ENCODE assay signal across 11 mouse cellular contexts in the genomic region with DNA sequence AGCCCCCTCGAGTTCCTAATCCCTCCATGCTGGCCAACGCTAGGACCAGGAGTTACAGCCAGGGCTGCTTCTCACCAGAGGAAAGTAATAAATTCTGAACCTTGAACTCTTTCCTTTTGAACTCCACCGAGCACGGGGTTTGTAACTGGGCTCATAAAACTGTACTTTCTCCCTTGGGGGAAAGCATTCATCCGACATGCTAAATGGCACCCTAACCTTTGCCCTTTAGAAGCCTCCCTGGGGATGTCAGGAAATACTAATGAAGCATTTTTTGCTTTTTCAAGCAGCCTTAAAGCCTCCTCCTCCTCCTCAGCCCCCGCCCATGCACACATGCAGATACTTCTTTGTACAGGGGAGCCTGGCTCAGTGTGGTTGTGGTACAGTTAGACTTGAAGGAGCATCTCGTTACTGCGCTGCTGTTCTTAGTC.
DNase-seq lines count a peak whose midpoint lies in the region; ATAC-seq lines count a peak whose summit lies in the region.
"Had no signal": no experiment of that assay in that cellular context is flagged by ENCODE, and none has a peak within 500 bp of the region (broad histone marks: within the 10 kb centered on the region; RNA-seq: fewer than 3 reads in every experiment).

No protein-coding gene starts in this region.

- H3K27ac ChIP-seq in heart, embryonic 15.5 days, result peak overlapping the region; percentile 84; the same call in 1 of the 2 replicates
- peak overlapping the region; percentile 41; the same call in 1 of the 2 replicates for H3K27ac ChIP-seq in neural tube, embryonic 11.5 days (ENCODE audit: low read depth, low read length)

- H3K36me3 ChIP-seq in heart, embryonic 15.5 days, result no peaks in the 10 kb centered on the region
- no peaks in the 10 kb centered on the region for H3K36me3 ChIP-seq in neural tube, embryonic 11.5 days (ENCODE audit: control insufficient read depth, insufficient read depth, low read length)

- H3K4me1 ChIP-seq in heart, embryonic 15.5 days (replicated peaks), result peaks cover 12% of the 10 kb centered on the region
- peaks cover 31% of the 10 kb centered on the region for H3K4me1 ChIP-seq in neural tube, embryonic 11.5 days (ENCODE audit: control insufficient read depth, insufficient read depth, low read length)

- no peak overlapping the region for H3K4me2 ChIP-seq in heart, embryonic 15.5 days
- H3K4me2 ChIP-seq in neural tube, embryonic 11.5 days (ENCODE audit: low read depth), result no peak overlapping the region

- 71% methylated on average over 8 of the region's 8 CpGs for WGBS in heart, embryonic 15.5 days
- 18% methylated on average over 8 of the region's 8 CpGs for WGBS in neural tube, embryonic 11.5 days

- no peak for DNase-seq in heart, postnatal 36 days
- peak; percentile 69 for DNase-seq in embryo, embryonic 11.5 days (ENCODE audit: low read depth, low spot score)
- peak; percentile 92 for DNase-seq in kidney, adult 9 months
- peak; percentile 27 for DNase-seq in neural tube, embryonic 11.5 days (ENCODE audit: low spot score)
- DNase-seq in layer of hippocampus, postnatal 36 days, result no peak
- no peak for DNase-seq in cerebellum, postnatal 4 days (ENCODE audit: low spot score in 2 of 2)
- no peak for DNase-seq in right cerebral cortex, postnatal 14 days
- DNase-seq: liver; right cerebral cortex, postnatal 25 days had no signal

- H3K27me3 ChIP-seq in heart, embryonic 15.5 days, result no peaks in the 10 kb centered on the region
- no peaks in the 10 kb centered on the region for H3K27me3 ChIP-seq in neural tube, embryonic 11.5 days (ENCODE audit: control insufficient read depth, insufficient read depth, low read length)

- H3K4me3 ChIP-seq in heart, embryonic 15.5 days, result no peak overlapping the region
- no peak overlapping the region for H3K4me3 ChIP-seq in neural tube, embryonic 11.5 days (ENCODE audit: low read depth, low read length)

- H3K9ac ChIP-seq in heart, embryonic 15.5 days, result no peak overlapping the region
- H3K9ac ChIP-seq in neural tube, embryonic 11.5 days (ENCODE audit: low read length), result no peak overlapping the region

- intact Hi-C loops in heart, postnatal 36 days (cut with DNase I), result no loop called here

- no peak for ATAC-seq in heart, embryonic 15.5 days (replicated peaks; ENCODE audit: insufficient number of reproducible peaks, insufficient read depth, low FRiP score, low read depth)
- ATAC-seq in neural tube, embryonic 11.5 days (ENCODE audit: insufficient read depth, low FRiP score, low TSS enrichment), result peak; percentile 53
- ATAC-seq: activated CD4-positive, CD25-positive, alpha-beta regulatory T cell, adult 4 months had no signal

- H3K9me3 ChIP-seq in heart, embryonic 15.5 days (replicated peaks), result no peaks in the 10 kb centered on the region
- H3K9me3 ChIP-seq in neural tube, embryonic 11.5 days (ENCODE audit: control insufficient read depth, low read length), result no peaks in the 10 kb centered on the region

Comparison
In these comparisons a context has a peak if more than half of its experiments do, and no peak if none do; other contexts are left out.
1. DNase-seq: peak in embryo, embryonic 11.5 days (single experiment), kidney, adult 9 months (single experiment) and neural tube, embryonic 11.5 days (single experiment); none in heart, postnatal 36 days (0 of 2), layer of hippocampus, postnatal 36 days (0 of 2), cerebellum, postnatal 4 days (0 of 2) and right cerebral cortex, postnatal 14 days (single experiment).